Mouse (Mus musculus) liver, embryonic 14.5 days (tissue): ENCODE data around the gene Tmem131l. TPM values are rescaled to one million over a fixed set of nuclear protein-coding genes. Genes with fewer than 3 reads are reported as not detected.
"Not testable (repeated sequence)": the region's sequence is repeated elsewhere in the genome, so short reads cannot be mapped to it uniquely, and the experiment has no call there.

Source experiments
- ATAC-seq: fragments of 200-750 bp; cut with Nextera tagmentation; 2 replicates; pipeline ENCODE4 v1.8.0; 2017; ENCODE audit warnings: moderate number of reproducible peaks, mild to moderate bottlenecking, moderate library complexity; ENCODE audit not compliant: insufficient read depth
- DNase-seq, 3 experiments: peaks; one replicate each; pipeline ENCODE4 v3.0.0-alpha.2; 2012 to 2013; ENCODE audit warnings: low read depth in 3 of 3, low spot score in 3 of 3
- H3K27ac ChIP-seq: fragments of 300-500 bp; sonication (generic); 2 replicates; pipeline ENCODE4 v1.5.1; 2014; ENCODE audit warnings: moderate library complexity, mild to moderate bottlenecking, control low read depth, inconsistent platforms
- H3K27me3 ChIP-seq: fragments of 300-500 bp; sonication (generic); 2 replicates; pipeline ENCODE4 v1.6.1; 2014; ENCODE audit warnings: mild to moderate bottlenecking, low read length, moderate library complexity; ENCODE audit not compliant: control insufficient read depth, insufficient read depth
- H3K36me3 ChIP-seq: fragments of 300-500 bp; sonication (generic); replicated peaks from 2 replicates; pipeline ENCODE4 v1.6.1; 2014; ENCODE audit warnings: low read depth; ENCODE audit not compliant: control insufficient read depth, insufficient read depth
- H3K4me1 ChIP-seq, 2 experiments: fragments of 200-500 bp in 1 of 2; fragments of 300-500 bp in 1 of 2; sonication (generic) in 1 of 2; replicated peaks; 2 replicates each; pipeline ENCODE4 v1.6.1; 2012 to 2014; ENCODE audit warnings: antibody characterized with exemption in 1 of 2, inconsistent platforms in 1 of 2, low read length in 1 of 2; ENCODE audit not compliant: control insufficient read depth in 2 of 2, insufficient read depth in 2 of 2
- H3K4me2 ChIP-seq: fragments of 300-500 bp; sonication (generic); 2 replicates; pipeline ENCODE4 v1.6.1; 2014; ENCODE audit warnings: low read depth, mild to moderate bottlenecking, control low read depth, moderate library complexity
- H3K4me3 ChIP-seq, 2 experiments: fragments of 200-500 bp in 1 of 2; fragments of 300-500 bp in 1 of 2; sonication (generic) in 1 of 2; 2 replicates each; pipeline ENCODE4 v1.5.1; 2012 to 2014; ENCODE audit warnings: low read depth in 2 of 2, low read length in 2 of 2, mild to moderate bottlenecking in 2 of 2, control low read depth in 1 of 2, inconsistent platforms in 1 of 2, moderate library complexity in 1 of 2; ENCODE audit not compliant: insufficient read depth in 1 of 2
- H3K9ac ChIP-seq: fragments of 300-500 bp; sonication (generic); replicated peaks from 2 replicates; pipeline ENCODE4 v1.6.1; 2014; ENCODE audit warnings: mild to moderate bottlenecking, control low read depth, moderate library complexity
- H3K9me3 ChIP-seq: fragments of 300-500 bp; sonication (generic); 2 replicates; pipeline ENCODE4 v1.6.1; 2016; ENCODE audit warnings: low read length, mixed read lengths; ENCODE audit not compliant: control insufficient read depth
- CTCF ChIP-seq: IDR thresholded peaks from 2 replicates; pipeline ENCODE4 v1.5.1; 2016; ENCODE audit warnings: antibody characterized with exemption, low read depth, control low read depth
- EP300 ChIP-seq: IDR thresholded peaks from 2 replicates; pipeline ENCODE4 v1.6.1; 2016; ENCODE audit warnings: antibody characterized with exemption, low read depth
- WGBS: fragments of 180-500 bp; shearing (Covaris S2); extraction: QIAGEN DNeasy Blood & Tissue Kit; methylation state at CpG from one replicate; pipeline ENCODE4 v1.1.7; 2014; ENCODE audit not compliant: insufficient replicate concordance; 5-methylcytosine and 5-hydroxymethylcytosine counted together
- polyA plus RNA-seq, 2 experiments: library from polyadenylated mRNA; depleted of rRNA in 1 of 2; stranded (reverse) in 1 of 2; unstranded in 1 of 2; fragments of >200 nt; fragmentation: Nextera tagmentation in 1 of 2; extraction: Ambion mirVana in 1 of 2; gene quantifications; 2 replicates each; pipeline versions ENCODE4 v1.2.1 to v1.2.3; 2012 to 2014

Tmem131l gene
- polyA plus RNA-seq, 2 experiments, result 18.9 to 24.5 TPM

DNA sequence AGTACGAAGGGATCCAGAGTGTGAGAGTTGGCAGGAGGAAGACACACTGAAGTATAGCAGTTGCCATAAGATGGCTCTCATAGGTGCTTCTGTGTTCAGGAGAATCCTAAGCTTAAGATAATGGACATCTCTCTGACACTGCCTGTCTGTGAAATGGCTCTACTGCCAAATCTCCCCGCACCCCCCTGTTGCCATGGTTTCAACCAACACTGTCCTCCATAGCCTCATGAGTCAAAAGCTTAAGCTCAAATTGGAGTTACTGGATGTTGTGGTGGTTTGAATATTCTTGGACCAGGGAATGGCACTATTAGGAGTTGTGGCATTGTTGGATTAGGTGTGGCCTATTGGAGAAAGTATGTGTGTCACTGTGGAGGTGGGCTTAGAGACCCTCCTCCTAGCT lies 170.2 kb downstream of the Tmem131l start:
- Histone ChIP-seq H3K9ac (no peak overlapping the region), H3K36me3 (no peaks in the 10 kb centered on the region), H3K4me1 (no peaks in the 10 kb centered on the region; a peak in 1 of 4 replicates), H3K27ac (no peak overlapping the region), H3K4me3 (no peak overlapping the region), H3K9me3 (no peaks in the 10 kb centered on the region), H3K4me2 (no peak overlapping the region), H3K27me3 (no peaks in the 10 kb centered on the region)
- no peak for TF ChIP-seq CTCF
- TF ChIP-seq EP300, result no peak
- WGBS, result 65% methylated on average over 2 of the region's 2 CpGs
- ATAC-seq (no peak), DNase-seq (no peak)

DNA sequence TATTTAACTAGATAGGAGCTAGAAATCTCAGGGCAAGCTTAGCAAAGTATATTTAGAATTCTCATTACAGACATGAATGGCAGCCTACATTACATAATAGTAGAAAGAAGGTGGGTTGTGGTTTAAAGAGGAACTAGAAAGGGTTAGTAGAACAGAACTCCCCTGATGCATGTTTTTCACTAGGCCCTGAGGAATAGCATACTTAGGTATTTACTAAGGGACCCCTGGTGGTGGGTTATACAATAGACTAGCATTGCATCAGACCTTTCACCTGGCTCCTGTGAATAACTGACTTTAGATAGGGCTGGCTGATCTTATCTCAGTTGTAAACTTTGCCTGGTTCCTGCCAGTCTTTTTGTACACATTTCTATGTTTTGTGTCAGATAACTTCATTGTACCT lies 172.9 kb downstream of the Tmem131l start:
- not testable (repeated sequence) for H3K4me1 ChIP-seq, DNase-seq, H3K27ac ChIP-seq, H3K36me3 ChIP-seq, H3K4me2 ChIP-seq, H3K9me3 ChIP-seq, H3K9ac ChIP-seq, ATAC-seq, H3K4me3 ChIP-seq, H3K27me3 ChIP-seq

DNA sequence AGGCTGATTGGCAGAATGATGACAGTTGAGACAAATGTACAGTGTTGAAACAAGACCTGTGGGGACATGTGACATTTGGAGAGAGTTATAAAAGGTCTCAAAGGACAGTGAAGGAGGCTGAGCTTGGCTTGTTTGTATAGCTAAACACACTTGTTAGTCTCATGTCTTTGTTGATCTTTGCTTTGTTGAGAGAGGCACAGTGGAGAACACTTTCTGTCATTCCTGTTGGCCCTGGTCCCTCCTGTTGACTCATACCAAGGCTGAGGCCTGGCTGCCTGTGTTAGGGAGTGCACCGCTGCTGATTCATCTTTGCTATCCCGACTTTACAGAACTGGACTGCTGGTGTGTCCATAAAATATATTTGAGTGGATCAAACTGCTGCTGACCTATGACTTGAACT lies 174.8 kb downstream of the Tmem131l start:
- ATAC-seq, result 0 out of 2 replicates have a peak, but pooled peaks have one; percentile 15
- H3K27me3 ChIP-seq, result no peaks in the 10 kb centered on the region
- no peaks in the 10 kb centered on the region; a peak in 1 of 4 replicates for H3K4me1 ChIP-seq
- TF ChIP-seq CTCF (no peak), EP300 (no peak)
- H3K9me3 ChIP-seq, result no peaks in the 10 kb centered on the region
- H3K4me2 ChIP-seq, result no peak overlapping the region
- 66% methylated on average over 2 of the region's 2 CpGs for WGBS
- H3K4me3 ChIP-seq, result no peak overlapping the region
- H3K27ac ChIP-seq, result no peak overlapping the region
- no peak overlapping the region for H3K9ac ChIP-seq
- no peaks in the 10 kb centered on the region for H3K36me3 ChIP-seq
- no peak for DNase-seq

- Histone ChIP-seq H3K4me3 (no peak overlapping the region), H3K9me3 (no peaks in the 10 kb centered on the region), H3K36me3 (no peaks in the 10 kb centered on the region), H3K27me3 (no peaks in the 10 kb centered on the region), H3K4me1 (no peaks in the 10 kb centered on the region; a peak in 1 of 4 replicates), H3K27ac (no peak overlapping the region), H3K9ac (no peak overlapping the region), H3K4me2 (no peak overlapping the region)
- 62% methylated on average over 9 of the region's 9 CpGs for WGBS
- no peak for TF ChIP-seq EP300
- no peak for TF ChIP-seq CTCF
- no peak for DNase-seq
- no peak for ATAC-seq
Measured at GRCm38 (mm10) chr3:83864064-83864548, 175.9 kb downstream of the Tmem131l start.

DNA sequence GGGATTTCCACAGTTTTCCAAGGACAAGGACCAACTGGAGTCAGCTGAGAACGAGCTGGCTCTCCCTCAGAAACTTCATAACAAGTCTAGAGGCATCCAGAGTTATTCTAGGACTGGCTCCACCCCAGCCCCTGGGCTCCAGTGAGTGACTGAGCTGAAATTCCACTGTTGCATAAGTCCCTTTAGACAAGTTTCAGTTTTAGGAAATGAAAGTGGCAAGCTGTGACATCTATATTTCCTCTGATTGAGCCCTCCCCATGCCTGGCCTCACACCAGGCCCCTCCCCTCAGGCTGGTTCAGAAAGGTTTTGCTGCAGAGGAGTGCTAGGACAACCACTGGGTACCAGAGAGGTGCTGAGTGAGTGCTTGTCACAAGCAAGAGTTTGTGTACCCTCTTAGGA lies 177.0 kb downstream of the Tmem131l start:
- Histone ChIP-seq H3K27ac (no peak overlapping the region), H3K4me2 (no peak overlapping the region), H3K36me3 (no peaks in the 10 kb centered on the region), H3K27me3 (no peaks in the 10 kb centered on the region), H3K9me3 (no peaks in the 10 kb centered on the region), H3K4me3 (no peak overlapping the region), H3K4me1 (no peaks in the 10 kb centered on the region; a peak in 1 of 4 replicates), H3K9ac (no peak overlapping the region)
- ATAC-seq, result no peak
- TF ChIP-seq CTCF (no peak), EP300 (no peak)
- 18% methylated on average over 1 of the region's 1 CpGs for WGBS
- DNase-seq, result no peak
